22 mouse cellular contexts compared by ENCODE assay signal in the genomic region with DNA sequence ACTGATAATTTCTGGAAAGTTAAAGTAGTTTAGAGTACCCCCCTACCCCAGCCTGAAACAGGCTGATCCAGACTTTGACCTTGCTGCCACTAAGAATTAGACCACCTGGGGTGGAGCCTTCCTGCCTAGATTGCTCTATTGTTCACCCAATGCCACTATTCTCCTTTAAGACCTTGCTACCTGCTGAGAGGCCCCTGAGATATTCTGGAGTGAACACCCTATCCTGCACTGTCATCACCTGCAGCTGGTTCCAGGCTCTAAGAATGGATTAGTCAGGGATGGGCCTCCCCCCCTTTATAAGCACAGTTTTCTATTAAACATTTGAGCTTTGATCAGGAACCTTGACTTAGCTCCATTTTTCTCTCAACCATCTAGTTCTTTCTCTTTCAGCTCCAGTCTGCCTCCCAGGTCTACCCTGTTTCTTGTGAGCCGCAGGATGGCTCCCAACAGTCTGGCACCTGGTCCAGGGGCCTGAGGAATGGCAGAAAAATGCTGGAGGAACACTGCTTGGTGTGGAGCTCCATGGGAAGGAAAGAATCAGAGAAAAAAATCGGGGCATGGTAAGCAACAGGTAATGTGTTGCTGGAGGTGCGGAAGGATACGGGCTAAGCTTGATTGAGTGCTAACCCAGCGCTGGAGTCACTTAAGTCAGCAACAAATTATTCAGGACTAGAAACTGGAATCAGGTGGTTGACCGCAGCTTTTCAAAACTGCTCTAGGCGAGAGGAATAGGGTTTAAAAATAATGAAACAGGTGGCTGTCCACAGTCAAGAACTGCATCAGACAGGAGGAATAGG.
DNase-seq lines count a peak whose midpoint lies in the region; ATAC-seq and TF ChIP-seq lines count a peak whose summit lies in the region.
"Had no signal": no experiment of that assay in that cellular context is flagged by ENCODE, and none has a peak within 500 bp of the region (broad histone marks: within the 10 kb centered on the region; RNA-seq: fewer than 3 reads in every experiment).

No protein-coding gene starts in this region.

- H3K27ac ChIP-seq in limb, embryonic 11.5 days (replicated peaks; ENCODE audit: low read depth, low read length), result no peak overlapping the region
- no peak overlapping the region for H3K27ac ChIP-seq in limb, embryonic 10.5 days
- H3K27ac ChIP-seq in midbrain, embryonic 12.5 days (replicated peaks), result no peak overlapping the region
- H3K27ac ChIP-seq in midbrain, postnatal 0 days (ENCODE audit: low read depth, low read length), result no peak overlapping the region
- peak overlapping the region; percentile 48 for H3K27ac ChIP-seq in ES-E14 (ENCODE audit: insufficient read depth, low read depth, low read length, poor library complexity, severe bottlenecking)
- no peak overlapping the region for H3K27ac ChIP-seq in forebrain, embryonic 13.5 days
- H3K27ac ChIP-seq: embryonic facial prominence, embryonic 12.5 days; embryonic facial prominence, embryonic 15.5 days; forebrain, embryonic 15.5 days; heart, adult 2 months; heart, embryonic 10.5 days; hindbrain, embryonic 12.5 days; hindbrain, embryonic 15.5 days had no signal

- no peak overlapping the region for H3K4me2 ChIP-seq in limb, embryonic 11.5 days (ENCODE audit: low read depth, severe bottlenecking)
- no peak overlapping the region for H3K4me2 ChIP-seq in midbrain, embryonic 12.5 days (replicated peaks)
- H3K4me2 ChIP-seq in midbrain, postnatal 0 days (ENCODE audit: low read depth, low read length, poor library complexity, severe bottlenecking), result no peak overlapping the region
- no peak overlapping the region for H3K4me2 ChIP-seq in forebrain, embryonic 13.5 days
- H3K4me2 ChIP-seq: embryonic facial prominence, embryonic 12.5 days; embryonic facial prominence, embryonic 15.5 days; forebrain, embryonic 15.5 days; hindbrain, embryonic 12.5 days; hindbrain, embryonic 15.5 days had no signal

- WGBS in limb, embryonic 11.5 days, result 35% methylated on average over 7 of the region's 7 CpGs
- 54% methylated on average over 7 of the region's 7 CpGs for WGBS in limb, embryonic 10.5 days
- 31% methylated on average over 7 of the region's 7 CpGs for WGBS in midbrain, embryonic 12.5 days
- WGBS in midbrain, postnatal 0 days, result 35% methylated on average over 7 of the region's 7 CpGs
- 36% methylated on average over 7 of the region's 7 CpGs for WGBS in forebrain, embryonic 13.5 days

- H3K4me3 ChIP-seq in limb, embryonic 11.5 days (ENCODE audit: low read depth, low read length), result no peak overlapping the region
- no peak overlapping the region for H3K4me3 ChIP-seq in limb, embryonic 10.5 days
- no peak overlapping the region for H3K4me3 ChIP-seq in midbrain, embryonic 12.5 days
- no peak overlapping the region for H3K4me3 ChIP-seq in midbrain, postnatal 0 days (ENCODE audit: low read depth, low read length)
- H3K4me3 ChIP-seq in ES-E14 (ENCODE audit: insufficient read depth in 1 of 2, low read depth in 1 of 2, low read length in 2 of 2, poor library complexity in 1 of 2, severe bottlenecking in 1 of 2), result no peak overlapping the region
- no peak overlapping the region for H3K4me3 ChIP-seq in forebrain, embryonic 13.5 days
- H3K4me3 ChIP-seq: embryonic facial prominence, embryonic 12.5 days; embryonic facial prominence, embryonic 15.5 days; forebrain, embryonic 15.5 days; heart, adult 2 months; heart, embryonic 10.5 days; hindbrain, embryonic 12.5 days; hindbrain, embryonic 15.5 days had no signal

- H3K9me3 ChIP-seq in limb, embryonic 11.5 days (ENCODE audit: control insufficient read depth, low read length), result no peaks in the 10 kb centered on the region
- H3K9me3 ChIP-seq in limb, embryonic 10.5 days (replicated peaks), result no peaks in the 10 kb centered on the region
- no peaks in the 10 kb centered on the region for H3K9me3 ChIP-seq in midbrain, embryonic 12.5 days
- no peaks in the 10 kb centered on the region for H3K9me3 ChIP-seq in midbrain, postnatal 0 days (ENCODE audit: low read length)
- no peaks in the 10 kb centered on the region for H3K9me3 ChIP-seq in ES-E14 (ENCODE audit: control insufficient read depth, insufficient read depth, low read depth, low read length)
- H3K9me3 ChIP-seq in forebrain, embryonic 13.5 days (replicated peaks), result no peaks in the 10 kb centered on the region
- H3K9me3 ChIP-seq: embryonic facial prominence, embryonic 12.5 days; embryonic facial prominence, embryonic 15.5 days; forebrain, embryonic 15.5 days; heart, embryonic 10.5 days; hindbrain, embryonic 12.5 days; hindbrain, embryonic 15.5 days had no signal

- H3K9ac ChIP-seq in limb, embryonic 11.5 days (ENCODE audit: low read length), result no peak overlapping the region
- H3K9ac ChIP-seq in midbrain, embryonic 12.5 days (replicated peaks), result no peak overlapping the region
- H3K9ac ChIP-seq in midbrain, postnatal 0 days (replicated peaks; ENCODE audit: low read length, poor library complexity, severe bottlenecking), result no peak overlapping the region
- peak overlapping the region; percentile 47; the same call in 1 of the 2 replicates for H3K9ac ChIP-seq in ES-E14 (ENCODE audit: insufficient read depth, low read depth, low read length, poor library complexity, severe bottlenecking)
- no peak overlapping the region for H3K9ac ChIP-seq in forebrain, embryonic 13.5 days
- H3K9ac ChIP-seq: embryonic facial prominence, embryonic 12.5 days; embryonic facial prominence, embryonic 15.5 days; forebrain, embryonic 15.5 days; hindbrain, embryonic 12.5 days; hindbrain, embryonic 15.5 days had no signal

- ATAC-seq in limb, embryonic 11.5 days (ENCODE audit: insufficient number of reproducible peaks, low FRiP score, low TSS enrichment, low read depth), result no peak
- ATAC-seq in midbrain, embryonic 12.5 days (ENCODE audit: low FRiP score, low read depth), result peak; percentile 34; the same call in 1 of the 2 replicates
- ATAC-seq in midbrain, postnatal 0 days (ENCODE audit: low FRiP score), result no peak
- ATAC-seq in forebrain, embryonic 13.5 days, result no peak
- ATAC-seq: forebrain, embryonic 15.5 days had no signal

- H3K36me3 ChIP-seq in limb, embryonic 11.5 days (ENCODE audit: control insufficient read depth, insufficient read depth, low read length), result no peaks in the 10 kb centered on the region
- H3K36me3 ChIP-seq in limb, embryonic 10.5 days, result no peaks in the 10 kb centered on the region
- H3K36me3 ChIP-seq in midbrain, embryonic 12.5 days, result no peaks in the 10 kb centered on the region
- H3K36me3 ChIP-seq in midbrain, postnatal 0 days (ENCODE audit: insufficient read depth, low read length), result no peaks in the 10 kb centered on the region
- no peaks in the 10 kb centered on the region for H3K36me3 ChIP-seq in ES-E14 (ENCODE audit: control insufficient read depth, insufficient read depth, low read length, poor library complexity, severe bottlenecking)
- H3K36me3 ChIP-seq in forebrain, embryonic 13.5 days (ENCODE audit: poor library complexity, severe bottlenecking), result no peaks in the 10 kb centered on the region
- H3K36me3 ChIP-seq: embryonic facial prominence, embryonic 12.5 days; embryonic facial prominence, embryonic 15.5 days; forebrain, embryonic 15.5 days; heart, embryonic 10.5 days; hindbrain, embryonic 12.5 days; hindbrain, embryonic 15.5 days had no signal

- in situ Hi-C loops in ES-E14 (cut with MboI; ENCODE audit: low sequenced_read_pairs in 2 of 2, unreplicated experiment in 2 of 2), result no loop called here

- H3K4me1 ChIP-seq in limb, embryonic 11.5 days (ENCODE audit: control insufficient read depth, insufficient read depth, low read length), result no peaks in the 10 kb centered on the region
- H3K4me1 ChIP-seq in limb, embryonic 10.5 days, result 0 out of 2 replicates have a peak, but pooled peaks cover 7% of the 10 kb centered on the region
- H3K4me1 ChIP-seq in midbrain, embryonic 12.5 days, result 0 out of 2 replicates have a peak, but pooled peaks cover 3% of the 10 kb centered on the region
- H3K4me1 ChIP-seq in midbrain, postnatal 0 days (ENCODE audit: insufficient read depth, low read length), result no peaks in the 10 kb centered on the region
- no peaks in the 10 kb centered on the region for H3K4me1 ChIP-seq in ES-E14 (ENCODE audit: control insufficient read depth in 2 of 2, insufficient read depth in 2 of 2, low read length in 2 of 2, poor library complexity in 1 of 2)
- H3K4me1 ChIP-seq in forebrain, embryonic 13.5 days, result no peaks in the 10 kb centered on the region
- H3K4me1 ChIP-seq: embryonic facial prominence, embryonic 12.5 days; embryonic facial prominence, embryonic 15.5 days; forebrain, embryonic 15.5 days; heart, embryonic 10.5 days; hindbrain, embryonic 12.5 days; hindbrain, embryonic 15.5 days had no signal

- TF ChIP-seq CTCF in midbrain, postnatal 0 days (IDR thresholded peaks at IDR 0.05), result no peak

- peak; percentile 19 for DNase-seq in limb, embryonic 11.5 days (ENCODE audit: low spot score)
- DNase-seq in limb, embryonic 10.5 days (ENCODE audit: low spot score), result no peak
- DNase-seq in midbrain, postnatal 0 days (ENCODE audit: low spot score), result no peak
- DNase-seq in ES-E14 (ENCODE audit: low read depth, low spot score), result peak; percentile 56
- no peak for DNase-seq in thymus, postnatal 4 days
- DNase-seq: adrenal gland, postnatal 10 days; adrenal gland, postnatal 36 days; B cell, adult 2 months; cerebellum, adult 18-20 months; cerebellum, adult 9-10 months; cerebellum, postnatal 14 days; gastrocnemius, postnatal 25 days; heart, adult 2 months had no signal

- no peaks in the 10 kb centered on the region for H3K27me3 ChIP-seq in limb, embryonic 11.5 days (ENCODE audit: control insufficient read depth, insufficient read depth, low read length)
- no peaks in the 10 kb centered on the region for H3K27me3 ChIP-seq in limb, embryonic 10.5 days (ENCODE audit: low read depth, poor library complexity, severe bottlenecking)
- no peaks in the 10 kb centered on the region for H3K27me3 ChIP-seq in midbrain, embryonic 12.5 days
- H3K27me3 ChIP-seq in midbrain, postnatal 0 days (ENCODE audit: insufficient read depth, low read length), result no peaks in the 10 kb centered on the region
- H3K27me3 ChIP-seq in forebrain, embryonic 13.5 days, result no peaks in the 10 kb centered on the region
- H3K27me3 ChIP-seq: CH12.LX; embryonic facial prominence, embryonic 12.5 days; embryonic facial prominence, embryonic 15.5 days; forebrain, embryonic 15.5 days; hindbrain, embryonic 12.5 days; hindbrain, embryonic 15.5 days had no signal

TF ChIP-seq in ES-E14, 5 proteins besides CTCF, POLR2A, EP300 and RAD21:
- TF ChIP-seq ZC3H11A (IDR thresholded peaks at IDR 0.05; ENCODE audit: borderline replicate concordance, low read depth, low read length) (no peak), HCFC1 (IDR thresholded peaks at IDR 0.05; ENCODE audit: borderline replicate concordance, insufficient read depth, low read length) (no peak), ZNF384 (IDR thresholded peaks at IDR 0.05; ENCODE audit: low read depth, low read length) (no peak), CHD2 (IDR thresholded peaks at IDR 0.05; ENCODE audit: low read depth, low read length) (no peak), MAFK (IDR thresholded peaks at IDR 0.05; ENCODE audit: insufficient read depth, low read depth, low read length) (peak; percentile 52; the same call in 1 of the 2 replicates)
TF ChIP-seq in ES-E14: peak in this region for 1.

Comparison
In these comparisons a context has a peak if more than half of its experiments do, and no peak if none do; other contexts are left out.
1. DNase-seq: peak in limb, embryonic 11.5 days (single experiment) and ES-E14 (single experiment); none in limb, embryonic 10.5 days (single experiment), midbrain, postnatal 0 days (single experiment) and thymus, postnatal 4 days (single experiment).